Mouse (Mus musculus) heart, adult 18-20 months (tissue): ENCODE data around the gene Cmtr2. TPM values are rescaled to one million over a fixed set of nuclear protein-coding genes. Genes with fewer than 3 reads are reported as not detected.
A peak's percentile ranks its signal among the peaks of the same experiment; 100 is the strongest.

Experiments used
- DNase-seq, 2 experiments: peaks; one replicate each; pipeline ENCODE4 v3.0.0; 2021 to 2022; ENCODE audit warnings: mixed read lengths in 1 of 2
- total RNA-seq, 2 experiments: library from RNA; stranded (reverse); gene quantifications; 2 replicates each; pipeline ENCODE4 v1.2.3; 2021

Cmtr2 gene
- total RNA-seq, 2 experiments from 2014 or later = 2.4 to 3.3 TPM

GRCm38 (mm10) chr8:110265796-110266305, 50.4 kb downstream of the Cmtr2 start:
- no peak for DNase-seq

- DNase-seq = no peak
Measured at GRCm38 (mm10) chr8:110266741-110267140, 51.3 kb downstream of the Cmtr2 start, which contains the start of gene Hydin. Gene Hydin (plus strand): TSS chr8:110266977.

GRCm38 (mm10) chr8:110267268-110267667, 51.8 kb downstream of the Cmtr2 start:
- no peak for DNase-seq

- DNase-seq = peak; percentile 7 to 12
Measured at GRCm38 (mm10) chr8:110270659-110271058, 55.2 kb downstream of the Cmtr2 start.

- DNase-seq = no peak
Measured at GRCm38 (mm10) chr8:110273394-110273793, 57.9 kb downstream of the Cmtr2 start.

Other genes with a start within 250 kb of the Cmtr2 start
- gene Tat, start 225.2 kb upstream of the Cmtr2 start, total RNA-seq = 1 to 10 TPM in 1 of 2 experiments, under 1 TPM in 1; 0.50 to 3.6 TPM
- 1 to 10 TPM; 1.7 to 5.4 TPM for gene Chst4, start 175.9 kb upstream of the Cmtr2 start, total RNA-seq
- gene Zfp612, start 135.9 kb upstream of the Cmtr2 start, total RNA-seq = 1 to 10 TPM; 4.7 to 6.3 TPM
- gene Gm21964, start 114.5 kb upstream of the Cmtr2 start, total RNA-seq = not detected
- gene Gm17720, start 112.9 kb upstream of the Cmtr2 start, total RNA-seq = not detected
- not detected for gene Calb2, start 47.5 kb upstream of the Cmtr2 start, total RNA-seq
- gene Hydin, start 51.3 kb downstream of the Cmtr2 start, total RNA-seq = under 1 TPM; 0.07 to 0.36 TPM